Mouse (Mus musculus) kidney, postnatal 36 days (tissue): ENCODE results near the gene Kcnq1.

Source experiments
- DNase-seq, 2 experiments: peaks; one replicate each; pipeline ENCODE4 v3.0.0; 2021 to 2022; ENCODE audit warnings: mixed read lengths in 2 of 2

The Kcnq1 gene

GRCm38 (mm10) chr7:143325051-143325450, 218.9 kb downstream of the Kcnq1 start:
- no peak for DNase-seq

GRCm38 (mm10) chr7:143328185-143328915, 222.2 kb downstream of the Kcnq1 start:
- no peak for DNase-seq

- DNase-seq: no peak
These were observed 223.1 kb downstream of the Kcnq1 start for GRCm38 (mm10) chr7:143329110-143329810.

DNA sequence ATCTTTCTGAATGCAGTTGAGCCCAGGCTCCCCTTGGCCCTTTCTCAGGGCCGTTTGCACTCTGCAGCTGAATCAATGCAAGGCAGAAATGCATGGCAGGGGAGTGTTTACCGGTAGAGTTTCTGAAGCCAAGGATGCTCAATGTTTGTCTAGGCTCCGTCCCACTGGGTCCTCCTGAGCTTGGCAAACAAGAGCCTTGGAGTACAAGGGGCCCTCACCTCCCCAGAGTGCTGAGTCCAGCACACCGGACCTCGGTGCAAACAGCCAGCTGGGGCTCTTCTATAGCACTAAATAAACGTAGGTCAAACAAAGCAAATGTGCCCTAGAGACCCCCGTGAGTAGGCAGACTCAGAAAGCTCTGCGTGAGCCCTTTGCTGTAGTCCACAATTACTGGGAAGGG, 226.9 kb downstream of the Kcnq1 start:
- no peak for DNase-seq

GRCm38 (mm10) chr7:143333604-143334003, 227.4 kb downstream of the Kcnq1 start:
- DNase-seq: no peak

- DNase-seq: no peak
These were observed 232.5 kb downstream of the Kcnq1 start for GRCm38 (mm10) chr7:143338690-143339089.

DNA sequence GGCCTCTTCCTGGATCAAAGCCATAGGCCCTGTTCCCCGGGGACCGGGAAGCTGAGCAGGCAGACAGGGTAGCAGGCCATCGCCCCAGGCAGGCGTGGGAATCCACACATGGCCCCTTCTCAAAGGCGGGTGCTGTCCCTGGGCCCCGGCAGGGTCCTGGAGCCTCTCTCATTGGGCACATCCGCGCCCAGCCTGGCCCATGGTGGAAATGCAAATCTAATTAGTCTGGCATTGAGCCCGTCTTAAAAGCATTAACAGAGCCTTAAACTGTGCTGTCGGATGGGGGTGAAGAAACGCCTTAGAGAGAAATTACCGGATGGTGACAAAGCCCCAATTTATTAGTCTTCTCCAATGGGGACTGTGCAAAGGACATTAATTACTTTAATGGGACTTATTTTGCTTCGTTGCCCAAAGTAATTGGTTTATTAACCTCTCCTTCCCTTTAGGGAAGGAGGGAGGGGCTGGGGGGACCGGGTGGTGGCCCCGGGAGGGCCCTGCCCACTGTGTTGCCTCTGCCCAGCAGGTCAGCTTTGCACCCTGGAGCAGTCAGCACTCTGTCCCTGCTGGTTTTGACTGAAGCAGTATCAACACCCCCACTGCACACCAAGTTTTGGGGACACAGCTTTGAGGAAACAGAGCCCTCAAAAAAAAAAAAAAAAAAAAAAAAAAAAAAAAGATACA, 234.6 kb downstream of the Kcnq1 start:
- peak; percentile 10 to 18 for DNase-seq

DNA sequence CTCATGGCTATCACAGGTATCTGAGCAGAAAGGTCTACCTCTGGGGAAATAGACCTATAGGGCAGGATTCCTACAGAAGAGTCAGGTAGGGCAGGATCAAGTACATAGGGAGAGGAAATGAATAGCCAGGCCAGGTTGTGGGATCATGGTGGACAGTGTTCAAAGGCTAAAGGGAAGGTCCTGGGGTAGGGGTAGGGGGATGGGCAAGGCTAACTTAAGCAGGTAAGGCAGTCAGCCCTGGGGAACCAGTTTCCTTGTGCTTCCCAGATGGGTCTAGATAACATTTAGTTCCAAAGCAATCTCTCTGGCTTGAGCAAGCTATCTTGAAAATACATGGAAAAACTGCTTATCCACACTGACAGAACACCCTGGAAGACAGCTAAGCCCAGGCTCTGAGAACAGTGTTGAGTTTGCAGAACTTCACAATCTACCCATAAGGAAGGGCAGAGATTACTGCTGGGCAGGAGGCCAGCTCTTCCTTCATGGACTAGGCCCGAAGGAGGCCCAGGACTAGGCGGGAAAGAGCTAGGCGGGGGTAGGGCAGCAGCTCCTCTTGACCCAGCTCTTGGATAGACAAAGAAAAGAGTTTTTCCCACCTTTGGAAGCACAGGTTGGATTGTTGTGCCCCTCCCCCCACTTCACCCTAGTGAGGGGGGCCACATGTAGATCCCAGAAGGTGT, 235.3 kb downstream of the Kcnq1 start:
- peak; percentile 34 to 49 for DNase-seq

GRCm38 (mm10) chr7:143343781-143344306, 237.7 kb downstream of the Kcnq1 start:
- DNase-seq: peak; percentile 19 to 43

GRCm38 (mm10) chr7:143349287-143349686, 243.1 kb downstream of the Kcnq1 start:
- DNase-seq: no peak

DNA sequence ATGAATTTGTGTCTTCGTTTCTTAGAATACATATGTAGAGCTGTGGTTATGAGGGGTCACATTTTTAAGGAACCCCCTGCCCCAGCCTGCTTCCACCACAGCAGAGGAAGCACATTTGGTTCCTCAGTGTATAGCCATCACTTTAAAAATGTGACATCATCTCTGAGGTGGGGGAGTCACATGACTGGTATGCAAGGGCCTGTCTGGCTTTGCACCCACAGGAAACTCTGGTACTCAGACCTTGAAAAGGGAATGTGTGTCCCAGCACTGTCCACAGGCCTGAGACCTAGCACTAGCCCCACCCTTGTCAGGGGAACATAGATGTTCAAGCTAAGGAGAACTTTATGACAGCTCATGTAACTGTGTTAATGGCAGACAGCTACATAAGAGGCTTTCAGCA, 243.7 kb downstream of the Kcnq1 start:
- DNase-seq: no peak

DNA sequence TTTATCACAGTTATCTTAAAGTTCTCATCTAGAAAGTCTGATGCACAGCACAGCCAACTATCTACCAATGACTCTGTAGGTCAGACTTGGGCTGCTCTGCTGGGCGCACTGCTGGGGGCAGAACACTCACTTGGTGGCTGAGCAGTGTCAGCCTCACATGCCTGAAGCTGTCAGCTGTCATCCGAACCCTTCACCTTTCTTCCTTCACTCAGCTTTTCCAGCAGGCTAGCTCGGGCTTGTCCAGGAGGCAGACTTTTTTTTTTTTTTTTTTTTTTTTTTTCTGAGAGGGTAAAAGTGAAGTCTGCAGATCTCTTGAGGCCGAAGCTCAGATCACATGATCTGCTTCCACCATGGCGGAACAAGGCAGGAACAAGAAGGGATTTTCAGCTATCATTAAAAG, 249.7 kb downstream of the Kcnq1 start:
- no peak for DNase-seq

DNA sequence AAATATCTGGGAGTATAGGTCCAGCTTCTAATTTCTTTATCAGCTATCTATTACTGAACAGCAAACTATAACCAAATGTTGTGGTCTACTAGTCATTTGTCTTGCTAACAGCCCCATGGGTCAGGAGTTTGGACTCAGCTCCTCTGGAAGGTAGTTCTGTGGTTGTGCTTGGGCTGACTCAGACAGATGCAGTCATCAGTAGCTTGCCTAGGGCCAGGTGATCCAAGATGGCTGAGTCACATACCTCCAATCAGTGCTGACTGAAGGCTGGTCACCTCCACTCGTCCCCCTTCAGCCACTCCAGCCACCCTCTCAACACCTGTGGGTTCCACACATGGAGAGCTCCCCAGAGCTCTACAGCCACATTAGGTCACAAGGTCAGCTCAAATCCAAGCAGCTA, 250.9 kb downstream of the Kcnq1 start:
- no peak for DNase-seq

GRCm38 (mm10) chr7:143357831-143358230, 251.7 kb downstream of the Kcnq1 start:
- no peak for DNase-seq

DNA sequence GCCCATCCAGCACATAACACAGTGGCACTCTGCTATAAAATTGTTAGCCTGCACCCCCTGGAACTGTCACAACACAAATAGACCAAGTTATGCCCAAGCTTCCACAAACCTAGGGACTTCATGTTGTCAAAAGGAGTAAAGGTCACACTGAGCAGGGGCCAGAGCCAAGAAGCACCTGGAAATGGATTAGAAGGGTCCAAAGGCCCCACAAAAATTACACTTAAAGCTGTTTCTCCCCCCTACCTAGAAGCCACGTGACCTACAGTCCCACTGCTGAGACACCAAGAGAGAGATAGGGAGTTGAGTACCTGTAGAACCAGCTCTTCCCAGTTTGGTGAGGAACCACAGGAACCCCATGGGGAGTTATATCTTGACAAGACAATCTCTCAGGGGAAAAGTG, 253.6 kb downstream of the Kcnq1 start:
- peak; percentile 24 to 47 for DNase-seq

DNA sequence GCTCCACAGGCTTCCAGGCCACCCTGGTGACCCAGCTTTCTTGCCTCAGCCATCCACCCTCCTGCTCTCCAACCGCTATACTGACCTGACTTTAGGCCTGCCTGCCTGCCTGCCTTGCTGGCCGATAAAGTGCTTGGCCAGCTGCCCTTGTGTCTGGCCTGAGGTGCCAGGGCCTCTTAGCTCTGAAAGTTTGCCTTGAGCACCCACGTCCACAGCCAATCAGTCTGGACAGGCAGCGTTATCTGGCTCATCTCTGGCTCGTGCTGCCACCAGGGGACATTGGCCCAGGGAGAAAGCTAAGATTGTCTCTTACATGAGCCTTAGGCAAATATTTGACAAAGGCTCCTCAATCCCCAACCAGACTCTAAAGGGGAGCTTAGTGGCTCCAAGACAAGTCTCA, 254.6 kb downstream of the Kcnq1 start:
- DNase-seq: peak in 1 of 2 experiments; percentile 30

GRCm38 (mm10) chr7:143364092-143364832, 258.1 kb downstream of the Kcnq1 start:
- no peak for DNase-seq

GRCm38 (mm10) chr7:143364969-143365839, 259.0 kb downstream of the Kcnq1 start:
- peak; percentile 33 to 73 for DNase-seq

GRCm38 (mm10) chr7:143367366-143368266, 261.5 kb downstream of the Kcnq1 start:
- DNase-seq: peak; percentile 28 to 36

- no peak for DNase-seq
These were observed 262.1 kb downstream of the Kcnq1 start for GRCm38 (mm10) chr7:143368267-143368643.
